In genomic region chr14:48854188-48854924, GRCm38 (mm10) we compare ENCODE assay signal across 14 mouse cellular contexts.
DNase-seq lines count a peak whose midpoint lies in the region; ATAC-seq and TF ChIP-seq lines count a peak whose summit lies in the region.
"Had no signal": no experiment of that assay in that cellular context is flagged by ENCODE, and none has a peak within 500 bp of the region (broad histone marks: within the 10 kb centered on the region; RNA-seq: fewer than 3 reads in every experiment).

No protein-coding gene starts in this region.

- intact Hi-C loops in gastrocnemius, postnatal 14 days (cut with DNase I; ENCODE audit: low total_unique reads), result no loop called here

- peak; percentile 59; the same call in 1 of the 2 replicates for ATAC-seq in neural tube, embryonic 13.5 days (ENCODE audit: low read depth)
- peak; percentile 66; the same call in 1 of the 2 replicates for ATAC-seq in forebrain, embryonic 13.5 days
- ATAC-seq in hindbrain, postnatal 0 days, result 0 out of 2 replicates have a peak, but pooled peaks have one; percentile 58

- WGBS in neural tube, embryonic 13.5 days, result 58% methylated on average over 9 of the region's 9 CpGs
- WGBS in forebrain, embryonic 13.5 days, result 34% methylated on average over 9 of the region's 9 CpGs
- 39% methylated on average over 9 of the region's 9 CpGs for WGBS in hindbrain, postnatal 0 days

- no peak overlapping the region for H3K27ac ChIP-seq in neural tube, embryonic 13.5 days (replicated peaks)
- no peak overlapping the region for H3K27ac ChIP-seq in forebrain, embryonic 13.5 days
- no peak overlapping the region; the same call in 1 of the 2 replicates for H3K27ac ChIP-seq in hindbrain, postnatal 0 days
- H3K27ac ChIP-seq: limb, embryonic 12.5 days had no signal

- no peak overlapping the region for H3K4me2 ChIP-seq in neural tube, embryonic 13.5 days
- H3K4me2 ChIP-seq in forebrain, embryonic 13.5 days, result no peak overlapping the region
- H3K4me2 ChIP-seq in hindbrain, postnatal 0 days (ENCODE audit: low read depth, low read length), result no peak overlapping the region
- H3K4me2 ChIP-seq: limb, embryonic 12.5 days had no signal

- no peak overlapping the region for H3K4me3 ChIP-seq in neural tube, embryonic 13.5 days
- H3K4me3 ChIP-seq in forebrain, embryonic 13.5 days, result no peak overlapping the region
- H3K4me3 ChIP-seq in hindbrain, postnatal 0 days (ENCODE audit: low read length), result no peak overlapping the region
- H3K4me3 ChIP-seq: limb, embryonic 12.5 days had no signal

- H3K9ac ChIP-seq in neural tube, embryonic 13.5 days, result no peak overlapping the region
- H3K9ac ChIP-seq in forebrain, embryonic 13.5 days, result no peak overlapping the region
- no peak overlapping the region for H3K9ac ChIP-seq in hindbrain, postnatal 0 days (replicated peaks; ENCODE audit: low read length)
- H3K9ac ChIP-seq: limb, embryonic 12.5 days had no signal

- no peak for TF ChIP-seq CTCF in hindbrain, postnatal 0 days (IDR thresholded peaks at IDR 0.05; ENCODE audit: low read depth)

- H3K36me3 ChIP-seq in neural tube, embryonic 13.5 days, result no peaks in the 10 kb centered on the region
- no peaks in the 10 kb centered on the region for H3K36me3 ChIP-seq in forebrain, embryonic 13.5 days (ENCODE audit: poor library complexity, severe bottlenecking)
- no peaks in the 10 kb centered on the region for H3K36me3 ChIP-seq in hindbrain, postnatal 0 days (ENCODE audit: insufficient read depth, low read length)
- H3K36me3 ChIP-seq: limb, embryonic 12.5 days had no signal

- H3K27me3 ChIP-seq in neural tube, embryonic 13.5 days, result peaks cover 23% of the 10 kb centered on the region
- peaks cover 28% of the 10 kb centered on the region for H3K27me3 ChIP-seq in forebrain, embryonic 13.5 days
- H3K27me3 ChIP-seq in hindbrain, postnatal 0 days (ENCODE audit: insufficient read depth, low read length), result peaks cover 15% of the 10 kb centered on the region; the same call in 1 of the 2 replicates

- no peaks in the 10 kb centered on the region for H3K9me3 ChIP-seq in neural tube, embryonic 13.5 days
- H3K9me3 ChIP-seq in forebrain, embryonic 13.5 days (replicated peaks), result no peaks in the 10 kb centered on the region
- H3K9me3 ChIP-seq in hindbrain, postnatal 0 days (ENCODE audit: low read length), result no peaks in the 10 kb centered on the region
- H3K9me3 ChIP-seq: limb, embryonic 12.5 days had no signal

- no peak for DNase-seq in neural tube, embryonic 10.5 days (ENCODE audit: extremely low spot score, low spot score)
- DNase-seq in hindbrain, postnatal 0 days (ENCODE audit: low spot score), result peak; percentile 17
- peak; percentile 57 for DNase-seq in retina, postnatal 1 day
- no peak for DNase-seq in gastrocnemius, postnatal 14 days
- no peak for DNase-seq in gastrocnemius, adult 18-20 months (ENCODE audit: low spot score)
- DNase-seq in gastrocnemius, postnatal 10 days, result no peak
- DNase-seq: heart, postnatal 14 days; kidney, adult 8-10 months; lung, postnatal 4 days; right cerebral cortex, adult 18-20 months; thymus, adult 18-20 months had no signal

- H3K4me1 ChIP-seq in neural tube, embryonic 13.5 days (replicated peaks), result no peaks in the 10 kb centered on the region; the same call in 1 of the 2 replicates
- H3K4me1 ChIP-seq in forebrain, embryonic 13.5 days, result peaks cover 20% of the 10 kb centered on the region
- H3K4me1 ChIP-seq in hindbrain, postnatal 0 days (ENCODE audit: insufficient read depth, low read length), result no peaks in the 10 kb centered on the region

Comparison
In these comparisons a context has a peak if more than half of its experiments do, and no peak if none do; other contexts are left out.
1. DNase-seq: peak in hindbrain, postnatal 0 days (single experiment) and retina, postnatal 1 day (single experiment); none in neural tube, embryonic 10.5 days (single experiment), gastrocnemius, postnatal 14 days (single experiment), gastrocnemius, adult 18-20 months (single experiment) and gastrocnemius, postnatal 10 days (single experiment).
2. Peak in every context shown above with its lines, with median percentiles within 50 percentile points of each other: ATAC-seq.